Mouse (Mus musculus) forebrain, embryonic 15.5 days (tissue): ENCODE data around the gene Tmbim4. TPM values are rescaled to one million over a fixed set of nuclear protein-coding genes. Genes with fewer than 3 reads are reported as not detected.

Experiments
- ATAC-seq: fragments of 200-750 bp; cut with Nextera tagmentation; replicated peaks from 2 replicates; pipeline ENCODE4 v1.8.0; 2017; ENCODE audit warnings: mild to moderate bottlenecking, moderate TSS enrichment, moderate library complexity
- H3K27ac ChIP-seq: fragments of 300-500 bp; sonication (generic); replicated peaks from 2 replicates; pipeline ENCODE4 v1.5.1; 2015; ENCODE audit warnings: mild to moderate bottlenecking, inconsistent platforms
- H3K27me3 ChIP-seq: fragments of 300-500 bp; sonication (generic); 2 replicates; pipeline ENCODE4 v1.6.1; 2015; ENCODE audit warnings: inconsistent platforms
- H3K36me3 ChIP-seq: fragments of 300-500 bp; sonication (generic); 2 replicates; pipeline ENCODE4 v1.6.1; 2015; ENCODE audit warnings: mild to moderate bottlenecking, inconsistent platforms
- H3K4me1 ChIP-seq: fragments of 300-500 bp; sonication (generic); 2 replicates; pipeline ENCODE4 v1.6.1; 2015; ENCODE audit warnings: inconsistent platforms
- H3K4me2 ChIP-seq: fragments of 300-500 bp; sonication (generic); replicated peaks from 2 replicates; pipeline ENCODE4 v1.6.1; 2015; ENCODE audit warnings: mild to moderate bottlenecking, inconsistent platforms
- H3K4me3 ChIP-seq: fragments of 300-500 bp; sonication (generic); 2 replicates; pipeline ENCODE4 v1.5.1; 2015; ENCODE audit warnings: mild to moderate bottlenecking, inconsistent platforms
- H3K9ac ChIP-seq: fragments of 300-500 bp; sonication (generic); replicated peaks from 2 replicates; pipeline ENCODE4 v1.6.1; 2015; ENCODE audit warnings: mild to moderate bottlenecking, inconsistent platforms
- H3K9me3 ChIP-seq: fragments of 300-500 bp; sonication (generic); 2 replicates; pipeline ENCODE4 v1.6.1; 2016; ENCODE audit warnings: inconsistent platforms
- WGBS: fragments of 180-500 bp; shearing (Covaris S2); methylation state at CpG from one replicate; pipeline ENCODE4 v1.1.7; 2015; ENCODE audit warnings: mixed read lengths; 5-methylcytosine and 5-hydroxymethylcytosine counted together
- polyA plus RNA-seq: library from polyadenylated mRNA; unstranded; fragments of >200 nt; fragmentation: Nextera tagmentation; extraction: Ambion mirVana; gene quantifications from 2 replicates; pipeline ENCODE4 v1.2.1, GENCODE M21; 2015

Gene Tmbim4
- polyA plus RNA-seq, 1 experiment from 2014 or later, result 74.4 TPM

DNA sequence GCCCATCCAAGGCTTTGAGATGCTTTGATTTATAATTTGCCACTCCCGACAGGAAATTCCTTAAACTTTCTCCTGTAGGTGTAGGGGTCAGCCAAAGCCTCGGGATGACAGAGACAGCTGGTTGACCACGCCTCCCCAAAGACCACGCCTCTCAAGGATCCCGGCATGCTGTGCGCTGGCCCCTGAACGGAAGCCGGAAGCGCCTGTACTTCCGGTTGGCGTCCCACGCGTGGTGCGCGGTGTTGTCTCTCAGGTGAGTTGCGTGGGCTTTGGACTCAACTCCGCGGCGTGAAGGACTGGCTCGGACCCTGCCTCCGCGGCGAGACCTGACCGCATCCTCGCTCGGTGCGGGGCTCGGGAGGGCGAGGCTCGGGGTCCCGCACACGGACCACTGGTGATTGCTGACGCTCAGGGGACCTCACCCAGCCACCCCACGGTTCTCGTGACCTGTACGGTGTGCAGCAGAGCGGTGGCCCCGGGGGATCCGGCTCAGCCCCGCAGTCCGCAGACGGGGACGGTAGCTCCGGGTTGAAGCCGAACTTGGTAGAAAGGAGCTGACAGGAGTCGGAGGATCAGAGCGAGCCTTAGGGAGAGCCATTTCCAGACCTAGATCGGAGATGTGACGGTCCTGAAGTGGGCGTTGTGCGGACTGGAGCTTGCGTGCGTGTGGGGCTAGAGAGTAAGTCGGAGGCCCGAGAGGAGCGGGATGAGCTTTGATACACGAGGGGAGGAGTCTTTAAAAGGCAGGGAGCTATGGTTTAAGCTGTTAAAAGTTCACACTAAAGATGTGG, 25.7 kb downstream of the Tmbim4 start, which contains the start of gene Llph:
Gene Llph, plus strand, starts transcription at position 200 of the 791 bp plus-strand sequence.
- ATAC-seq, result peak; percentile 96
- H3K4me2 ChIP-seq, result peak within 1 kb of the TSS; percentile 87
- peaks cover 22% of the 10 kb centered on the region for H3K4me1 ChIP-seq
- peak within 1 kb of the TSS; percentile 68 for H3K9ac ChIP-seq
- under 1% methylated on average over 57 of the region's 57 CpGs for WGBS
- H3K9me3 ChIP-seq, result no peaks in the 10 kb centered on the region
- H3K4me3 ChIP-seq, result peak within 1 kb of the TSS; percentile 70
- H3K27ac ChIP-seq, result peak within 1 kb of the TSS; percentile 39; the same call in 1 of the 2 replicates
- H3K36me3 ChIP-seq, result peaks cover 29% of the 10 kb centered on the region
- H3K27me3 ChIP-seq, result no peaks in the 10 kb centered on the region

DNA sequence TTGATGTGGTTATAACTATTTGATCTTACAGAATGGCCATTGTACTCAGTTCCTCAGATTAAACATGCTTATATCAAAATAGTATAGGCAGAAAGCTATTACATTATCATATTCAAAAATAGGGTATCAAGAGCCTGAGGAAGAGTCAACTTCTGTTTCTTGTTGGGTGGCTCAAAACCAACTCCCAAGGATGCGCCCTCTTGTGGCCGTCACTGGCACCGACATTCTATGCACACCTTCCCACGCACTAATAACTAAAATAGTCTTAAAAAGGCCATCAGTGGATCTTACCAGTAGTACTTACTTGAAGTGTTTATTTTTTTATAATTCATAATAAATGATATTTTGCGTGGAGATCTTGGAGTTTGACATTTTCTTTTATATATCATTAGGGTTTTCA, 30.3 kb downstream of the Tmbim4 start:
- Histone ChIP-seq H3K36me3 (peaks cover 35% of the 10 kb centered on the region), H3K4me3 (no peak overlapping the region), H3K27ac (no peak overlapping the region), H3K4me2 (no peak overlapping the region), H3K9ac (no peak overlapping the region), H3K9me3 (no peaks in the 10 kb centered on the region), H3K4me1 (peaks cover 22% of the 10 kb centered on the region), H3K27me3 (no peaks in the 10 kb centered on the region)
- WGBS, result 33% methylated on average over 5 of the region's 5 CpGs
- no peak for ATAC-seq

DNA sequence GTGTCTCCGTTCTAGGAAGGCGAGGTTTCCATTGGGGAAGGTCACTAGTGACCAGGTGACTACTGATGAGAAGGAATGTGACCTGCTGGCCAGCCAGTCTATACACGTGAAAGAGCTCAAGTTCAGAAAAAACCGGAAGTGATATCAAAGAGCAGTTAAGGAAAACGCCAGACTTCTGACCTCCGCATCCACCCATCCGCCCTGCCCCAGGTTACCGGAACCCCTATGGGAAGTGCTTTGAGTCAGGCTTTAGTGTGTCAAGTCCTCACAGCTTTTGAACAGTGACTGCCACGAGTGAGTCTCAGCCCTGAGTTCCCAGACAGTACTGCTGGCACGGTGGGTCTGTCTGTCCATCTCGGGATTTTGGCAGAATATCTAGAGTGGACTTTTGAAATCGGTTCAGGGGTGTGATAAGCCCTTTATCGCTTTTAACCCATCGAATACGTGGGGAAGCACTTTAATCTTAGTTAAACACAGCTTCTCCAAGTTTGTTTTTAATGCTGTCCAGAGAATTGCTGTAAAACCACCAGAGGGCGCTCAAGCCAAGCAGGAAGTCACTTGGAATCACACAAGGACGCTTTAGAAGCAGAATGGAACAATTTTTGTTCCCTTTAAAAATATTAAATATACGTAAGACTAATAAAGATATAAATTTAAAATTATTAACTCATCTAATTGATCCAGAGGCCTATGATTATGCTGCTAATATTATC, 32.4 kb downstream of the Tmbim4 start:
- H3K36me3 ChIP-seq, result peaks cover 30% of the 10 kb centered on the region
- no peak overlapping the region for H3K9ac ChIP-seq
- peaks cover 8% of the 10 kb centered on the region; the same call in 1 of the 2 replicates for H3K4me1 ChIP-seq
- H3K4me3 ChIP-seq, result no peak overlapping the region
- no peaks in the 10 kb centered on the region for H3K27me3 ChIP-seq
- WGBS, result 35% methylated on average over 18 of the region's 18 CpGs
- H3K4me2 ChIP-seq, result no peak overlapping the region
- peak; percentile 26; the same call in 1 of the 2 replicates for ATAC-seq
- H3K27ac ChIP-seq, result no peak overlapping the region
- H3K9me3 ChIP-seq, result no peaks in the 10 kb centered on the region

DNA sequence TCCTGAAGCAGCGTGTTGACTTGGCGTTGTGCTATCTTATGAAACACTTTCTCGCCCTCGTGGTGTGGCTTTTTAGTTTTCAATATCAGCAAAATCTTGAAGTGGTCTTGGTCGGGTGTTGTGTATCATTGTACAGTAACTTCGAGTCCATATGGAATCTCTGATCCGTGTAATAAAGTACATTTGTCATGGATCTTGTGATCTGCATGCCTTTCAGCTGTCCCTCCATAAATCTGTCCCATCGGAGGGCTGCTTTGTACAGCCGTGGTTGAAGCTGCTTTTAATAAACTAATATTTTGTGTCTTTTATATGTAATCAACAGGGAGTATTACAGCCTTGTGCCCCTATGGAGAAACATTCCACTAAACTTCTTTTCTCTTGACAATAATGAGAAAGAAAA, 35.5 kb downstream of the Tmbim4 start:
- 81% methylated on average over 9 of the region's 9 CpGs for whole genome bisulfite sequencing
- no peak for ATAC-seq

DNA sequence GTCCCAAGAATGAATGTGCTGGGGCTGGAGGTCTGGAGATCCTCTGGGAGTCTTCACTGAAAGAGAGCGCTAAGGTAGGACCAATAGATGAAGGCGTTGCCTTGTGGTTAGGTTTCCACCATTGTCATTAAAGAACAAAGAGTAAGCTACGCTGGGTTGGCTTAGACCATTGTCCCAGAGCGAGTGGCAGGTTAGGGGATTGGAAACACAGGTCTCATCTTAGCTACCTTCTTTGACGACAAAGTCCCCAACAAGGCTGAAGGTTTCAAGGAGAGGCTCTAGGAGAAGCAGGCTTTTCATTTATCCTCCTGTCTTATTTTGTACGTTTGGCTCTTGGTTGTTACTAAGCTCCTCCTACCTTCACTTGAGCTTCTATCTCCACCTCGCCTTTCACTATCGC, 36.9 kb downstream of the Tmbim4 start:
- no peak overlapping the region for H3K4me2 ChIP-seq
- H3K27ac ChIP-seq, result no peak overlapping the region
- no peak for ATAC-seq
- H3K4me3 ChIP-seq, result no peak overlapping the region
- 84% methylated on average over 8 of the region's 8 CpGs for WGBS
- H3K9ac ChIP-seq, result no peak overlapping the region
- no peaks in the 10 kb centered on the region for H3K27me3 ChIP-seq
- no peaks in the 10 kb centered on the region for H3K4me1 ChIP-seq
- no peaks in the 10 kb centered on the region for H3K9me3 ChIP-seq
- no peaks in the 10 kb centered on the region for H3K36me3 ChIP-seq

More for the DNA sequence above, 35.5 kb downstream of the Tmbim4 start:
- Histone ChIP-seq H3K4me3 (no peak overlapping the region), H3K27ac (no peak overlapping the region), H3K9ac (no peak overlapping the region), H3K36me3 (peaks cover 7% of the 10 kb centered on the region), H3K27me3 (no peaks in the 10 kb centered on the region), H3K9me3 (no peaks in the 10 kb centered on the region), H3K4me1 (no peaks in the 10 kb centered on the region), H3K4me2 (no peak overlapping the region)

DNA sequence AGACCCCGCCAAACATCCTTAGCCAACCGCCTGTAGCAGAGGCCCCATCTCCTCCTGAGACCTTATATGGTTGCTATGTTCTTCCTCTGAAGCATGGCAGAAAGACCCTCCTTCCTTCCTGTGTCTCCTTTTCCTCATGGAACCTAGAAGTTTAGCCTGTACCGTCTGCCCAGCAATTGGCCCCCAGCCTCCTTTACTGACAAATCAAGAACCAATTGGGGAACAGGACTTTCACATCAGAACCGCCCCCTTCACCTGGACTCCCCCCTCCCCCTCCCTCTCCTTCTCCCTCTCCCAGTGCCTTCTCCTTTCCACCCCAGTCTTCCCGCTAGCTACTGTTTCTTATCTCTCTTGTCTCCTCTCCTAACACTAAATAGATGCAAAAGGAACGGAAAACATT, 38.1 kb downstream of the Tmbim4 start:
- 71% methylated on average over 6 of the region's 6 CpGs for WGBS
- H3K36me3 ChIP-seq, result no peaks in the 10 kb centered on the region
- H3K27me3 ChIP-seq, result no peaks in the 10 kb centered on the region
- no peak overlapping the region for H3K27ac ChIP-seq
- no peak overlapping the region for H3K4me3 ChIP-seq
- no peak for ATAC-seq
- no peak overlapping the region for H3K4me2 ChIP-seq
- no peak overlapping the region for H3K9ac ChIP-seq
- H3K4me1 ChIP-seq, result no peaks in the 10 kb centered on the region
- no peaks in the 10 kb centered on the region for H3K9me3 ChIP-seq

DNA sequence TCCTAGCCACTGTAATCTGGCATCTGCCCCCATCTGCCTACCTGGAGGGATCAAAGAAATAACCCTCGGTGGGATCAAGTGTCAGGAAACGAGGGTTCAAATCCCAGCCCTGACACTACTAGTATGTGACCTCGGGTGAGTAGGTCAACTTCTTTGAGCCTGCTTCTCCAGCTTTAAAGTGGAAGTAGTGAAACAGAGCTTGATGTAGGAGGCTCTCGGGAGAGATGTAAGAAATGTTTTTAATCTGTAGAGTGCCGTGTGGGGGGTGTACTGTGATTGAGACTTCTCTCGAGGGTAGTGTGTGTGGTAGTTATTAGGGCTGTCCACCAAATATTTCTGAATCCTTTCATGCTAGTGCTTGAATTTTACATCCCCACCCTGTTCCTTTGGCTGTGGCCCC, 41.0 kb downstream of the Tmbim4 start:
- Histone ChIP-seq H3K27ac (no peak overlapping the region), H3K4me1 (no peaks in the 10 kb centered on the region), H3K27me3 (no peaks in the 10 kb centered on the region), H3K36me3 (no peaks in the 10 kb centered on the region), H3K4me3 (no peak overlapping the region), H3K4me2 (no peak overlapping the region), H3K9ac (no peak overlapping the region), H3K9me3 (no peaks in the 10 kb centered on the region)
- 83% methylated on average over 6 of the region's 6 CpGs for WGBS
- no peak for ATAC-seq

DNA sequence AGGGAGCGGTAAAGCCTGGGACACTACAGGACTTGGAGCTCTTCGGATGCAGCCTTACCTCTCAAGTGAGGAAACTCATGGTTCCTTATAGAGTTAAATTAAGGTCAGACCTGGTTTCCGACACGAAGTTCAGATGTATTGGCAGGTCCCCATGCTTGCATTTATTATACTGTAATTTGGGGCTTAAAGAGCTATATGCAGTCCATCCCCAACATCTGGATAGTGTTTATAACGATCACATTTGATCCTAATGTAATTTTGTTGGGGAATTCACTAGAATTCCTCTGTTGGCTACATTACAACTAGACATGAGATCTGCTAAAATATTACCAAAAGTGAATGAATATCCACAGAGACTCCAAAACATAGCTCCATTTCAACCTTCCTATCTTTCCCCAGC, 44.3 kb downstream of the Tmbim4 start:
- no peaks in the 10 kb centered on the region for H3K36me3 ChIP-seq
- no peak overlapping the region for H3K9ac ChIP-seq
- no peak overlapping the region for H3K27ac ChIP-seq
- no peak overlapping the region for H3K4me2 ChIP-seq
- H3K4me1 ChIP-seq, result no peaks in the 10 kb centered on the region
- no peaks in the 10 kb centered on the region for H3K27me3 ChIP-seq
- no peak overlapping the region for H3K4me3 ChIP-seq
- ATAC-seq, result no peak
- no peaks in the 10 kb centered on the region for H3K9me3 ChIP-seq
- WGBS, result 85% methylated on average over 5 of the region's 5 CpGs

DNA sequence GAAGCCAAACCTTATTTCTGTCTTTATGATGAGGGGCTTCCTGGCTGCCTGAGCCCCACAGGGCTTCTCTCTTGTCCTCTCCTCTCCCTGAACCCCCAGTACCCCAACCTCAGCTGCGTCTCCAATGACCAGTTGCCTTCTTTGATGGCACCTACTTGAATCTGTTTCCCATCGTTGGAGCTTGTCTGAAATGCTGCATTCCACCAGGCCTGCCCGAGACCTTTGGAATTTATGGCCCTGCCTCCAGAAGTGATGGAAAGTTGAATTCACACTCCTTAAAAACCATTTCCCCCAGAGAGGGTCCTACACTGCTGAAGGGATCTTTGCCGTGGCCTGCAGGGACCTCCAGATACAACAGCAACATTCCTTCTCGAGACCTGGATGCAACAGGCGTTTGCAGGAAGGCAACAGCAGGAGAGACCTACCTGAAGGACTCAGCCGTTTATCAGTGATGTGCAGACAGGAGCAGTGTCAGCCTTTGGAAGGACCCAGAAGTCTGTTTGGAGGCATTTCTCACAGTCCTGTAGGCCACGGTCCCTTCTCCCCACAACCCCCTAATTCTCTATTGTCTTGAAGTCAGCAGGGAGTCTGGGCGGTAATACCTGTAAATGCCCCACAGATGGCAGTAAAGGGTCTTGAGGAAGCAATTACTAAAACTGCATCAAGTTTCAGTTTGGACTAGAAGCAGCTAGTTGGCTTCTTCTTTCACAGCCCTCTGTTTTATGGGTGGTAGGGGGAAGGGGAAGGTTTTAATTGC, 45.8 kb downstream of the Tmbim4 start:
- ATAC-seq, result no peak
- no peaks in the 10 kb centered on the region for H3K27me3 ChIP-seq

DNA sequence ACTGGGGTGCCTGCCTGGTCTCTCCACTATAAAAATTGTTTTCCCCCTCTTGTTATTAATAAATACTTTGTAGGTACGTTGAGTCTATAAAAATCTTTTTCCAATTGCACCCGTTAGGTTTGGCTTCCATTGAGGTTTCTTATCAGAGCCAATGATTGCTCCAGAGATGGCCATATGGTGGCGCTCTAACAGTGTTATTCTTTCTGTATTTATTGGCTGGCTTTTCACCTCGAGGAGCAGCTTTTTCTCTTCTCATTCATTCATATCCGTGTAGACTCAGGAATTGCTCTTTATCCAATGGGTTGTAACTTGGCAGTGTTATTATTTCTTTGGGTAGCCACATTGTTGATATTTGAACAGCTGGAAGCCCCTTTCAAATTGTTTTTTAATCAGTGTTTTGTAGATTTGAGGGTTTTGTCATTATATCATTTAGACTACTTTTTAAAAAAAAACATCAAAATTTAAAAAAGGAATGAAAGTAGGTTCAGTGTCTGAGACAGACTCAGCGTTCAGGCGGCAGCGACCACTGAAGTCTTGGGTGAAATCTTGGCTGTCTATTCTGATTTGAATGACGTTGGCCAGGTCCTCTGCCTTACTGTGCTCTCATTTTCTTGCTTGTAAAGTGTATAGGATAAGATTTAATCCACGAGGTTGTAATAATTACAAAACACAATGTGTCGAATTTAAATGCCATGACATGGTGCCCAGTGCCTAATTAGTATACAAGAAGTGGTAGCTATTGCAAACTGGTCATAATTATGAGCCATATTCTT, 49.7 kb downstream of the Tmbim4 start:
- no peak overlapping the region for H3K4me3 ChIP-seq
- H3K9me3 ChIP-seq, result no peaks in the 10 kb centered on the region
- no peaks in the 10 kb centered on the region for H3K27me3 ChIP-seq
- no peak overlapping the region for H3K4me2 ChIP-seq
- no peak overlapping the region for H3K9ac ChIP-seq
- WGBS, result 50% methylated on average over 11 of the region's 11 CpGs
- ATAC-seq, result no peak
- no peak overlapping the region for H3K27ac ChIP-seq
- no peaks in the 10 kb centered on the region for H3K36me3 ChIP-seq
- no peaks in the 10 kb centered on the region for H3K4me1 ChIP-seq

More for the DNA sequence above, 45.8 kb downstream of the Tmbim4 start:
- H3K36me3 ChIP-seq, result no peaks in the 10 kb centered on the region
- H3K4me2 ChIP-seq, result no peak overlapping the region
- no peaks in the 10 kb centered on the region for H3K9me3 ChIP-seq
- H3K9ac ChIP-seq, result no peak overlapping the region
- WGBS, result 47% methylated on average over 9 of the region's 9 CpGs
- H3K27ac ChIP-seq, result no peak overlapping the region
- no peak overlapping the region for H3K4me3 ChIP-seq
- H3K4me1 ChIP-seq, result no peaks in the 10 kb centered on the region

DNA sequence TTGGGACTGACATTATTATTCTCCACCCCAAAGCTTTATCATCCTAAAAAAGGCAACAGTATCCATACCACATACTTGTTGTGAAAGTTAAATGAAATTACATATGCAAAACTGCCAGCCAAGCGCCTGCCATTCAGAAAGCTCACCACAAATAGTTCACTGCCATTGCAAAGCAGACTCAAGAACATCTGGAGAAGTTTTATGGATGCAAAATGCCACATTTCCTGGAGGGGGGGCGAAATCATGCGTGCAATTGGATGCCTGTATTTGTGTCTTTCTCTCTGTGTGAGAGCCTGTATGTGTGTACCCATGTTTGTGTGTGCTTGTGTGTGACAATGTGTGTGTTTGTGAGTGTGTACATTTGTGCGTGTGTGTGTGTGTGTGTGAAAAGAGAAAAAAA, 50.4 kb downstream of the Tmbim4 start:
- Histone ChIP-seq H3K9me3 (no peaks in the 10 kb centered on the region), H3K4me2 (no peak overlapping the region), H3K27me3 (no peaks in the 10 kb centered on the region), H3K27ac (no peak overlapping the region), H3K9ac (no peak overlapping the region), H3K36me3 (no peaks in the 10 kb centered on the region), H3K4me1 (no peaks in the 10 kb centered on the region), H3K4me3 (no peak overlapping the region)
- ATAC-seq, result no peak
- 86% methylated on average over 4 of the region's 4 CpGs for WGBS
